Mouse (Mus musculus): Measurements from ENCODE around the gene Adamts7. TPM values are rescaled to one million over a fixed set of nuclear protein-coding genes. Genes with fewer than 3 reads are reported as not detected.

Gene Adamts7
- total RNA-seq, 2 experiments from 2014 or later, result 0.41 to 0.59 TPM

- TF ChIP-seq CTCF (IDR thresholded peaks at IDR 0.05), result peak; percentile 85
- Histone ChIP-seq H3K27ac (peak overlapping the region; percentile 63), H3K4me3 (peak overlapping the region; percentile 81)
- intact Hi-C loops (cut with DNase I), result no loop called here
- DNase-seq, result peak; percentile 80
These were observed 36.4 kb upstream of the Adamts7 start for GRCm38 (mm10) chr9:90126260-90127010.

DNA sequence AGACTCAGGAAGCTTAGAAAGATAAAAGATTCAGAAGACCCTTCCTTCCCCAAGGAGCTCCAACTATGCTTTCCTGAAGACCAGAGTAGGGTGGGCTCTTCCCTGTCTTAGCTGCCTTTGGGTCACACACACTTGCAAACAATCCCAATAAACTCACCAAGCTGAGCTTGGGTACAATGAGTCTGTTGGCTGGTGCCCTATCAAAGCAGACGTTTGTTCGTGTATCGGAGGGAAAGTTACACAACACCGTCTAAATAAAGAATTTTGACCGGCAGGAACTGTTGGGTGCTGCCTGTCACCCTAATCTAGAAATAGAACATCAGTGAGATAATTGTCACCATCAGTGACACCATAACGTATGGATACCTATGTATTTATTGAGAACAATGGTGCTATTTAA is 35.7 kb upstream of the Adamts7 start:
- intact Hi-C loops (cut with DNase I), result no loop called here
- no peak for TF ChIP-seq CTCF (IDR thresholded peaks at IDR 0.05)
- Histone ChIP-seq H3K27ac (peak overlapping the region; percentile 63; the same call in 1 of the 2 replicates), H3K4me3 (peak overlapping the region; percentile 81)
- DNase-seq, result no peak

DNA sequence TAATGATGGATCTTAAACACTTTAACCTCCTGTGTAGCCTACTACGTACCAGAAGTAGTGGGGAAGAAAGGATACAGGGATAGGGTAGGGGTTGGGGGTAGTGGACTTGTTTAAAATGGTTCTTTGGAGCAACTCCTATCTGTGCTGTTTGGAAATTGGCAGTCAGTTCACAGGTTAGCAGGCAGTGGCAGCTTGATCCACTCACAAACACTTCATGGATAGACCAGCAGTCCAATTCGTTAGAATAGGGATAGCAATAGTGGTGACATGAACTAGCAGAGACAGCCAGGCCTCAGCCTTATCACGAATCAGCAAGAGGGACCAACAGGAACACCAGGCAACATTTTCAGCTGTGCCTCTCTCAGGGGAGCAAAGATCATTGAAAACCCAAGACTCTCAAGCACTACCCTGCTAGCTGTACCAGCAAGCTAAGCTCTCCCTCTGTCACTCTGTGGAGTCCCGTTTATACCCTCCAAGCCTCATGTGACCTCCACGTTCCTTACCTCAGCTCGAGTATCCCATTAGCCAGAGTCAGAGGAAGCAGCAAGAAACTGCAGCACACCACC is 34.1 kb upstream of the Adamts7 start:
- DNase-seq, result no peak
- H3K27ac ChIP-seq, result no peak overlapping the region
- no peak overlapping the region for H3K4me3 ChIP-seq
- TF ChIP-seq CTCF (IDR thresholded peaks at IDR 0.05), result no peak
- intact Hi-C loops (cut with DNase I), result no loop called here

DNA sequence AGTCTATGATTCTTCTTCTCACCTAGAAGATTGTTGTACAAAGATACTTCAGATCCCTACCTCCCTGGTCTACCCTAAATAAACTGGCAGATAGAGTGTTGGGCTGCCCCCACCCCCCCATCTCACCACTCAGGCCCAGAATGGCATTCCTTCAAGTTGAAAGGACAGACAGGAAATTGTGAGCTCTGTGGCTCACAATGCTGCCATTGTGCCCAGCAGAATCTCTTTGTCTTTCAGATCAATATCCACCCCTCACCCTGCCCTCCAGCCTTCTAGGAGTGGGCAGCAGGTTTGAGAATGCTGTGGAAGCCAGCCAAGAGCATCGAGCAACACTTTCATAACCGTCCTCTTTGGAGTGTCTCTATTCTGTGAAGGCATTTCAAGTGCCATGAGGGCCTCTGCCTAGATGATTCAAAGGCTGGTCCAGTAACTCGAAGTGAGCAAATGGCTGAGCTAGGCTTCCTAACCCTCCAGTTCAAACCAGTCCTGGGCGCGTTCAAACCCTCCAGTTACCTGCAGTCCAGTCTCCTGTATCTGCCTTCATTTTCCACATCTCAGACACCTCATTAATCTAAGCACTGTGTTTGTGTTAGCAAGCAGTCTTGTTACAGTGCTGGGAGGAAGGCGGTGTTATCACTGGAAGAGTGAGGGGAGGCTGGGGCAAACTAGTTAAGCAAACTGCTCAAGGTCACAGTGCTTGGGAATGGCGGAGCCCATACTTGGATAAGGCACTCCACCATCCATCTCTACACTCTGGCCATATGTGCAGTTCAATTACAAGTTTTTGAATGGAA is 29.1 kb upstream of the Adamts7 start:
- TF ChIP-seq CTCF (IDR thresholded peaks at IDR 0.05), result no peak
- Histone ChIP-seq H3K27ac (no peak overlapping the region), H3K4me3 (no peak overlapping the region)
- DNase-seq, result no peak
- intact Hi-C loops (cut with DNase I), result no loop called here

DNA sequence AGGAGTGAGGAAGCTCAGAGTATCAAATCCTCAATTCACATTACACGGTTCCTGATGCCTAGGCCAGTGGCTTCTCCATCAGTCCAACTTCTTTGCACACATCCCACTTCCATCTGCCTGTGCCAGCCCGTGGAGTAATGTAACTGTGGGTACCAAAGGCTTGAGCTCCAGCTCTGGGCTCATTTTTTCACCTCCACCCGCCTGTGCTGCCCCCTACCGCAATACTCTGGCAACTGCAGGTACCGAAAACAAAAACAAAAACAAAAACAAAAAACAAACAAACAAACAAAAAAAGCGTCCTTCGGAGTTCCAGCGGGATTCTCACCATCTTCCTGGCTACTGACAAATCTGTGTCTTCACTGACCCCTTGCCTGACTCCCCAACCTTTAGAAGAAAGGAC is 27.4 kb upstream of the Adamts7 start:
- Histone ChIP-seq H3K4me3 (no peak overlapping the region), H3K27ac (no peak overlapping the region)
- intact Hi-C loops (cut with DNase I), result no loop called here
- peak; percentile 34; the same call in 1 of the 2 replicates for TF ChIP-seq CTCF (IDR thresholded peaks at IDR 0.05)
- DNase-seq, result no peak

DNA sequence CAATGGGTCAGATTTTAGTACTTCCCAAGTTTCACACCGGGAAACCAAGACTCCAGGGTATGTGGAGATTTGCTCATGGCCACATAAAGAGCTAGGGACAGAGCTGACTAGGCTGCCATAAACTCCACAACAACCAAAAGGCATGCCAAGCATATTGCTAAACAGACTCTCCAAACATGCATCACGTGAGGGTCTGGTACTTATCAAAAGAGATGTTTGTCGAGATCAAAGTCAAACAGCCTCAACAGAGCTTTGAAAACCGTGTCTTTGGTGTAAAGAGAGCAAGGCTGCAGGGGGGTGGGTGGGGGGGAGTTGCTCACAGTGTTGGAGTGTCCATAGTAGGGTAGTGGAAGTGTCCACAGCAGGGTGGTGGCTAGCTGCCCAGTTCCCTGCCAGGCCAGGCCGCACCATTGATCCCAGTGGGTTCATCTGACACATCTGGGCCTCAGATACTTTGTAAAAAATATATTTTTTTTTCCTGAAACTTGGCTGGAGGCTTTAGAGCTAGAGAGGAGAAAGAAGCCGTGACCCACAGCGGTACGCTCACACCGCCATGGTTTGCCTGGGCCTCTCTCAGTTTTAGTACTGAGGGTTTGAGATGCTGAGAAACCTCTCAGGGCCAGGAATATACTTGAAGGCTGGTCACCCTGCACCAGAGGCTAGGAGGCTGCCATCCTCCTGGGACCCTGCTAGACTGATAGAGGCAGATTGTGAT is 26.7 kb upstream of the Adamts7 start:
- Histone ChIP-seq H3K4me3 (no peak overlapping the region), H3K27ac (no peak overlapping the region)
- DNase-seq, result no peak
- TF ChIP-seq CTCF (IDR thresholded peaks at IDR 0.05), result no peak
- intact Hi-C loops (cut with DNase I), result no loop called here

DNA sequence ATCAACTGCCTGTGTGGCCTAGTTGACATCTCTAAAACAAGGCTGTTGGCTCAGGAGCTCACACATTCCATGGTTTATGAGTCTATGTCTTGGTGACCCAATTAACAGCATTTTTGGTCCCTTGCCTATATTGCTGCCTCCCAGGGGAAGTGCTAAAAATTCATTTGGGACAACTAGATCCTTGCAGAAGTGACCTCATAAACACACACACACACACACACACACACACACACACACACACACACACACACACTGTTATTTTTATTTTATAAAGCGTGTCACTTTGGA is 26.2 kb upstream of the Adamts7 start:
- intact Hi-C loops (cut with DNase I), result no loop called here
- DNase-seq, result no peak
- Histone ChIP-seq H3K4me3 (no peak overlapping the region), H3K27ac (no peak overlapping the region)
- TF ChIP-seq CTCF (IDR thresholded peaks at IDR 0.05), result no peak

GRCm38 (mm10) chr9:90145788-90146187 is 17.1 kb upstream of the Adamts7 start:
- peak overlapping the region; percentile 21; the same call in 1 of the 2 replicates for H3K27ac ChIP-seq
- intact Hi-C loops (cut with DNase I), result no loop called here
- DNase-seq, result peak; percentile 67
- no peak overlapping the region for H3K4me3 ChIP-seq
- no peak for TF ChIP-seq CTCF (IDR thresholded peaks at IDR 0.05)

GRCm38 (mm10) chr9:90146869-90147268 is 16.0 kb upstream of the Adamts7 start:
- no peak for TF ChIP-seq CTCF (IDR thresholded peaks at IDR 0.05)
- intact Hi-C loops (cut with DNase I), result no loop called here
- Histone ChIP-seq H3K4me3 (no peak overlapping the region), H3K27ac (no peak overlapping the region)
- DNase-seq, result no peak

DNA sequence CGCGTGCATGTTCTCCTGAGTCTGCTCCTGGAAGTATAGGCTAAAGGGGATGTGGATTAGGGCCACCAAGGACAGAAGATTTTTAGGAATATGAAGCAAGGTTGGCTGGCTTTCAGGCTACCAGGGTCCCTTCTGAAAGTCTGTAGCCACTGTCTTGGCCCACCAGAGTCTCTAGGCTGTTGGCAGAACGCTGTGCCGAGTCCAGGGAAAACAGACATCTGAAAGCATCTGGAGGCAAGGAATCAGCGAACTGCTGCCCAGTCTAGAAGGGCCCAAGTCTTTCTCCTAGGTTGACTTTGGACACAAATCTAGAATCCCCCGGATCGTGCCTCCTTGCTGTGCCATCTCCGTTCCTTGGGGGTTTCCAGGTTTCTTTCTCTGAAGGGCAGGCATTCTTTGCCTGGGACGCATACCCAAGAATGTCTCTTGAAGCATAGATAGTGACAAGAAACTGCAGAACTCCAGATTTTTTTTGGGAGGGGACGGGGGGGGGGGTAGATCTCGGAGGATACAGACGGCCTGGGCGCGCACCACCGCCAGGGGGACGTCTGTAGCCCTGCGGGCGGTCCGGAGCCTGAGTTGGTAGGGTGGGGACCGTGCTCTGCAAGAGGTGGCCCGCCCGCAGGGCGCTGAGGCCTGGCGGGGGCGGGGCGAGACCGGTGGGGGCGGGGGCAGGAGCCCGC is 485 bp upstream of the Adamts7 start:
- Histone ChIP-seq H3K27ac (peak overlapping the region; percentile 61; the same call in 1 of the 2 replicates), H3K4me3 (peak overlapping the region; percentile 90)
- peak; percentile 81 for DNase-seq
- peak; percentile 74 for TF ChIP-seq CTCF (IDR thresholded peaks at IDR 0.05)
- intact Hi-C loops (cut with DNase I), result no loop called here

GRCm38 (mm10) chr9:90163749-90164095 is 853 bp downstream of the Adamts7 start:
- Histone ChIP-seq H3K4me3 (peak overlapping the region; percentile 90), H3K27ac (peak overlapping the region; percentile 72)
- no peak for TF ChIP-seq CTCF (IDR thresholded peaks at IDR 0.05)
- intact Hi-C loops (cut with DNase I), result no loop called here
- peak; percentile 52 for DNase-seq

Data from gastrocnemius, adult 2 months (tissue).